Mouse (Mus musculus): ENCODE measurements around the gene Hsf2bp.

Hsf2bp gene

GRCm38 (mm10) chr17:32028301-32028700 is 7.8 kb downstream of the Hsf2bp start:
- no peak for DNase-seq

DNA sequence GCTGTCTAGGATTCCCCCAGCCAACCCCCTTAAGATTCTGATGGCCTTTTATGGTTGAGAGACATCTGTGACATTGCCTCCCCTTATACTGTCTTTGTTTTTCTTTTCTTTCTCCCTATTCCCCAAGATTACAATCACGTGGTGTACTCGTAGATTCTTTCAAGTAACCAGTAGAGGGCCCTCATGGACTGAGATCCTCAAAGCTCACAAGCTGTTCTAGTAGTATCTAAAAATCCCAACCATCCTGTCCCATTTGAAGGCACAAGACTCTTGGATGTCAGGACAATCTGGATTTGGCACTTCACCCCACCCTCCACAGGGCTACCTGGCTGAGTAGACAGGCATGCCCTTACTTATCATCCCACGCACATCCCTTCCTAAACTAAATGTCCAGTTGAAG is 8.5 kb downstream of the Hsf2bp start:
- DNase-seq: no peak

- peak; percentile 62 for DNase-seq
These were observed 10.8 kb downstream of the Hsf2bp start for GRCm38 (mm10) chr17:32025386-32025785.

DNA sequence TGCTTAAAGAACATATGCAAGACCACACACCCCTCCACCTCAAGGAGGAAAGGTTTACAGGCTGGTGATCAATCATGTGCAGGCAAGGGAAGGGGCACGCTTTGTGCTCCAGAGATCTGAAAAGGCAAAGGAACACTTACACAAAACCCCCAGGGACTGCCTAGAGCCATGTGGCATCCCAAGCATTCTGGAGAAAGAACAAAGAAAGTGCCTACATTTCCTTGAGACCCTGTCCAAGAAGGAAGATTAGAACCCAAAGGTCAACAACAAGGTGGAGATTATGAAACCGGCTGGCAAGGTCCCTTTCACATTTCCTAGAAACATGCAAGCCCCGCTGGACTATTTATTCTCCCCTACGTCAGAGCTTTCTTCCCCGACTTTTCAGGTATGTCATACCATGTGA is 11.5 kb downstream of the Hsf2bp start:
- DNase-seq: no peak

DNA sequence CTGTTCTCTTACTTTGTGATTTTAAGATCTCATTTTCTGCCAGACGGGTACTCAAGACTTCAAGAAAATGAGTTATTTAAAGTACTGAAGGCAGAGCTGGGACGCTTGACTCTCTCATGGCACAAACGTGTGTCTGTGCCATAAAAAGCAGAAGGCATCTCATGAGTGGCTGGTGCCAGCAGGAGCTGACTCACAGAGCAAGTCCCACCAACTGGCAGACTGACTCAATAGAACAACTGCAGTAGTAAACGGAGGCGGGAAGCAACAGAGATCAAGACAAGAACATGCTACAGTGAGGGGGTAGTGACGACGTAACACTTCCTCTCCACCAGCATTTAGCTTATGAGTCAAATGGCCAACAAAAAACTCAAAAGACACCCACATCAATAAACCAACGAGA is 13.1 kb downstream of the Hsf2bp start:
- DNase-seq: peak; percentile 58

GRCm38 (mm10) chr17:32022551-32022950 is 13.6 kb downstream of the Hsf2bp start:
- DNase-seq: no peak

GRCm38 (mm10) chr17:32021981-32022380 is 14.2 kb downstream of the Hsf2bp start:
- no peak for DNase-seq

DNA sequence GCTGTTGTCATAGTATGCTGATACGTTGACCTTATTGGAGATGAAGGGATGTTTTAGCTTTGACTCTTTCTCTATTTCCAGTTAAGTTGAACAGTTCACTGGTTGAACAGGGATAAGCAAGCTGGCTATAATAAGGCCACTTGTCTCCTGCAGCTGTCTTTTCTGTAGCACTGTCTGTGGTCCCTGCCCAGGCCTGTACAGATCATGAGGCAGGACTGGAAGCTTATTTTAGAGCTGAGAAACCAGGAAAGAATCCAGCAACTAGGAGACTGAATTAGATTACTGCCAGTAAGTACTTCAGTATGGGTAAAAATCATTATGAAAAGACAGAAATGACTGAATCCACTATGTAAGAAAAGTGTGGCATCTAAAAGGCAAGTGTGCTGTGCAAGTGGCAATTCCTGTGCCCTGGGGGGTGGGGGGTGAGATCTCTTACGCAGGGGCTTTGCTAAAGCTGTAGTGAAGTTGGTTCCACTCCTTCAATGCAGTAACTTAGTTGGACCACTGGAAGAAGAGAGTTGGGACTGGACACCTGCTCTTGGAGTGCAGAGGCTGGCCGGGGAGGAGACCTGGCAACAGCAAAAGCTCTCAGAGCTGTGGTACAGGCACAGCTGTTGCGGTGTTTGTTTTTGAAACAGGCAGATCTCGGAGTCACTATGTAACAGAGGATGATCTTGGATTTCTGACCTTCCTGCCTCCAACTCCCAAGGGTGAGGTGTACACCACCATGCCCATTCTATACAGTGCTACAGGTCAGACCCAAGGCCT is 17.8 kb downstream of the Hsf2bp start:
- DNase-seq: no peak

DNA sequence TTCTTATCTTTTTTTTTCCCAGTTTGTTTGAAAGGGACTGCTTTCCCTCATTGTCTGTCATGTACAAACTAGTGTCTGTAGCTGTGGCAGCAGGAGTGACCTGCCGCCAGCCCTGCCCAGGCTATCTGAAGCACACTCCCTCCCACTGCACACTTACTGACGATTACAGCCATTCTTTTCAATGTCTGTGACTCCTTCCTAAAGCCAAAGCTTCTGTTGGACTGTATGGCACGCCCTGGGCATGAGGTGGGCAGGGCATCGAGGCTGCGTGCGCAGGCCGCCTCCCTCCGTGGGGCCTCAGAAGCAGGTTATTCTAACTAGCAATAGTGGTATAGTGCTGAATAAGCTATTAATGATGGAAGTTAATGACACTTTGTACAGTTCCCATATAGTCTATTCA is 19.7 kb downstream of the Hsf2bp start:
- no peak for DNase-seq

DNA sequence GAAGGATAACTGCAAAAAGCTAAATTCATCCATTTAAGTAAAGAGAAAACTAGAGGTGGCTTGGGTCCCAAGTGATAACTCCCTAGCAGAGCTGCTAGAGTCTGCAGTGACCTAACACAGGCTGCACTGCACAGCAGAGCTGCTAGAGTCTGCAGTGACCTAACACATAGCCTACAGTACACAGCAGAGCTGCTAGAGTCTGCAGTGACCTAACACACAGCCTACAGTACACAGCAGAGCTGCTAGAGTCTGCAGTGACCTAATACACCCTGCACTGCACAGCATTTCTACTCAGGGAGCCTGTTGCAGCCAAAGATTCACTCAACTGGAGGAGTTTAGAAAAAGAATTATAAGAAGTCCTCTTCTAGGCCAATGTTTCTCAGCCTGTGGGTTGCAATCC is 22.5 kb downstream of the Hsf2bp start:
- no peak for DNase-seq

GRCm38 (mm10) chr17:32012254-32012653 is 23.9 kb downstream of the Hsf2bp start:
- no peak for DNase-seq

GRCm38 (mm10) chr17:32011694-32012093 is 24.5 kb downstream of the Hsf2bp start:
- no peak for DNase-seq

DNA sequence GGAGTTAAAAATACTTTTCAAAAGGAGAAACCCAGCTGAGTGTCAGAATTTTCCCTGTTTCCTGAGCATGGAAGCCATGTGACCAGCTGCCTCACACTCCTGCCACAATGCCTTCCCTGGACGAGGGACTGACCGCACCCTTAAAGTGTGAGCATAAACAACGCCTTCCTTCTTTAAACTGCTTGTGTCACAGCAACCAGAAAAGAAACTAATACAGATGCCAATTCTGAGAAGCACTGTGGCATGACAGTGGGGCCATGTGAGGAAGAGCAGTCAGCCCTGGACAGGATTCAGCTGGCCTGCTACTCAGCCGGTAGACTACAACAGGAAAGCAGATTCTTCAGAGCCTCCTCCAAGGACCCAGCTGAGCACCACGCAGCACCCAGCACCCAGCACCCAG is 29.3 kb downstream of the Hsf2bp start:
- DNase-seq: no peak

DNA sequence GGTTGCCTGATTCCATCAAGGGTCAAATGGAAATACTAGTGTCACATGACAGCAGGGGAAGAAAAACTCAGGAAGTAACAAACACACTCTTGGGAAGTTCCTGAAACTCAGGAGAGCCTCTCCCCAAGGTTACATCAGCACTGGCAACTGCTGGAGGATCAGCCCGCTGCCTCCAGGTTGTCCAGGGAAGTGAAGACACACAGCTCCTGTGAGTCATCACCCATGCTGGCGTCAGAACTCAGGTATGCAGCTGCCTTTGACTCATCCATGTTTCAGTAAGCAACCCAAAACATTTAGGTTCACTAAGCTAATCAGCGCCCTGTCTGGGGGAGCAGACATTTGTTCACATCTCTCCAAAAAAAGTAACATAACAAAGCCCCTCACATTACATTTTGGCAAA is 32.9 kb downstream of the Hsf2bp start:
- DNase-seq: no peak

DNA sequence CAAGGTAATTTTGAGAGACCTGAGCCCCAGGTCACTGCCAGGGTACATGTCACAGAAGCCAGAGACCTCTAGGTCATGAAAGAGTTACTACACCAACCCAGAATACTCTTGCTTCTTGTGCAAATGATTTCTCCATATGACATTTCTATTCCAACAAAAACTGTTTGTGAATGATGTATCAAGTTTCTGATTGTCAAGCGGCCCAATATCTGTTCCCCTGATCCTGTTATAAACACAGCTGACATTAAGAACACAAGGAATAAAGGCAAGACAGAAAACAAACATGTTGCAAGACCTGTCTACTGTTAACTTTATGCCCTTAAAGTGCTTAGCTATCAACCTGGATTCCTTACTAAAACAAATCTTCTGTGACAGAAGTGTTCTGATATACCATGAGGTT is 37.8 kb downstream of the Hsf2bp start:
- no peak for DNase-seq

GRCm38 (mm10) chr17:31996331-31996730 is 39.8 kb downstream of the Hsf2bp start:
- no peak for DNase-seq

GRCm38 (mm10) chr17:31995784-31996183 is 40.4 kb downstream of the Hsf2bp start:
- DNase-seq: no peak

DNA sequence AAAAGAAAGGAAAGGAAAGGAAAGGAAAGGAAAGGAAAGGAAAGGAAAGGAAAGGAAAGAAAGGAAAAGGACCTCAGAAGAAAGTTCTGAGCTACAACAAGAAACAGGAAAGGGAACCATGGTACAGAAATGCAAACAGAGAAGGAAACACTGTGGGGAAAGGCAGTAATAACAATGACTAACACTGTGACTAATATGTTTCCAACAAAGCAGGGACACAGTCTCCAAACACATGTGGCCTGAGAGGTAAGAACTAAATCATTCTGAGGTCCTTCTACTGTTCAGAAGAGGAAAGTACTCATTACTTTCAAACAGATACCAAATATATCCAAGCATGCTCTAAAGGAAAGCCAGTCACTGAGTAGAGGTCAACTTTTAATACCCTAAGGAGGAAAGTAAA is 42.0 kb downstream of the Hsf2bp start:
- no peak for DNase-seq

GRCm38 (mm10) chr17:31993354-31993753 is 42.8 kb downstream of the Hsf2bp start:
- no peak for DNase-seq

- no peak for DNase-seq
These were observed 44.1 kb downstream of the Hsf2bp start for GRCm38 (mm10) chr17:31992004-31992403.

DNA sequence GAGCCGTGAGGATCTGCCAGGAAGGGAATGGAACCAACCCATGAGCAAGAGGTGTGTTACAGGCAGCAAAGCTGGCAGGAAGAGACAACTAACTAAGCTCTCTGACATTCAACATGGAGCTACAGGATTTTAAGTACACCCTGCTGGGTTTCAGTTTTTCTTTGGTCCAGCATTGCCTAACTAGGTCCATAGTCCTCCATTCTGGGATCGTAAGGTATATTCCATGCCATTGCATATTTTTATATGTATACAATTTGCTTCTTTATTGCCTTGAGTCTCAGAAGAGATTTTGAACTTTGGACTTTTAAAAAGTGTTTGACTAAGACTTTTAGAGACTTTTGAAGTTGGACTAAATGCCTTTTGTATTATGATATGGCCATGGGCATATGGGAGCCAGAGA is 47.1 kb downstream of the Hsf2bp start:
- no peak for DNase-seq

- no peak for DNase-seq
These were observed 49.2 kb downstream of the Hsf2bp start for GRCm38 (mm10) chr17:31986915-31987314.

DNA sequence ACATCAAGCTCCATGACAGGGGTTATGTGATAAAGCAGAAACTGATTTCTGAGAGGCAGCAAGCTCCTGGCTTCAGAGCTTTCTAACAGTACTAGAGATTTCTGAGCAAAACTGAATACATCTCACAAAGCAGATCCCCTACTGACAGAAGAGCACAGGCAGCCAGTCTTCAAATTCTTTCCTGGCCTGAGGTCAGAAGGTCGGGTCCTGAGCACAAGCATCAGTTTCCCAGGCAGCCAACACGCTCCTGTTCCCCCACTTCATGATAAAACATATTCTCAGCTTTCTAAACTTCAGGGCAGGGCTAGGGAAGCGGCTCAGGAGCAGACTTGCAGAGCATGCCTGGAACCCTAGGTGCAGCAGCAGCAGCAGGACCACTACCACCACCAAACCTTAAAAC is 52.7 kb downstream of the Hsf2bp start:
- DNase-seq: no peak

GRCm38 (mm10) chr17:31982326-31983190 is 53.6 kb downstream of the Hsf2bp start:
- DNase-seq: no peak

All from right cerebral cortex, postnatal 14 days (tissue).